Mouse (Mus musculus): ENCODE measurements around the gene Zfp36l2.

GRCm38 (mm10) chr17:84206239-84206638 is 18.5 kb upstream of the Zfp36l2 start:
- TF ChIP-seq POLR2A (IDR thresholded peaks at IDR 0.05; ENCODE audit: control insufficient read depth, low read depth, low read length) (no peak), CTCF (IDR thresholded peaks at IDR 0.05; ENCODE audit: control insufficient read depth, insufficient read depth, insufficient replicate concordance, low read depth, low read length) (no peak)
